Mouse (Mus musculus) megakaryocyte, embryonic 14.5 days (primary cell): Measurements from ENCODE around the gene Dock2. TPM values are rescaled to one million over a fixed set of nuclear protein-coding genes. Genes with fewer than 3 reads are reported as not detected.
"Not testable (repeated sequence)": the region's sequence is repeated elsewhere in the genome, so short reads cannot be mapped to it uniquely, and the experiment has no call there.

ENCODE experiments used
- H3K27me3 ChIP-seq: replicated peaks from 2 replicates; pipeline ENCODE3; 2012; ENCODE audit warnings: inconsistent platforms
- H3K36me3 ChIP-seq: replicated peaks from 2 replicates; pipeline ENCODE3; 2012; ENCODE audit warnings: low read length, inconsistent platforms, mixed read lengths
- H3K4me1 ChIP-seq: 2 replicates; pipeline ENCODE4 v1.6.1; 2012; ENCODE audit warnings: inconsistent platforms
- H3K4me3 ChIP-seq: replicated peaks from 2 replicates; pipeline ENCODE3; 2012; ENCODE audit warnings: moderate library complexity, mild to moderate bottlenecking, inconsistent platforms
- H3K9me3 ChIP-seq: 2 replicates; pipeline ENCODE4 v1.6.1; 2012; ENCODE audit warnings: inconsistent platforms
- FLI1 ChIP-seq: IDR thresholded peaks from 2 replicates; pipeline ENCODE4 v1.6.1; 2012; ENCODE audit warnings: low read length, inconsistent platforms, mixed read lengths
- GATA1 ChIP-seq: IDR thresholded peaks from 3 replicates; pipeline ENCODE4 v1.6.1; 2012; ENCODE audit warnings: mixed read lengths, low read length, inconsistent platforms, borderline replicate concordance
- polyA plus RNA-seq: library from polyadenylated mRNA; stranded (reverse); fragments of >175 nt; gene quantifications from 2 replicates; pipeline ENCODE4 v1.2.3, GENCODE M21; 2012; ENCODE audit warnings: low replicate concordance; ENCODE audit not compliant: insufficient read depth

Dock2 gene
- 4.7 and 15.1 TPM in 2 replicates for polyA plus RNA-seq

- Histone ChIP-seq H3K9me3 (peaks cover 8% of the 10 kb centered on the region), H3K27me3 (peaks cover 17% of the 10 kb centered on the region), H3K4me1 (peaks cover 43% of the 10 kb centered on the region), H3K4me3 (peak within 1 kb of the TSS; percentile 95), H3K36me3 (peaks cover 5% of the 10 kb centered on the region)
- no peak for TF ChIP-seq GATA1
- no peak for TF ChIP-seq FLI1
Observed at GRCm38 (mm10) chr11:34783587-34784043, at the start of gene Dock2. Gene Dock2, minus strand, starts transcription at chr11:34783892.

GRCm38 (mm10) chr11:34832678-34833077 lies 49.0 kb upstream of the Dock2 start:
- Histone ChIP-seq H3K27me3 (peaks cover 4% of the 10 kb centered on the region), H3K4me3 (peak overlapping the region; percentile 97), H3K9me3 (no peaks in the 10 kb centered on the region), H3K4me1 (peaks cover 12% of the 10 kb centered on the region), H3K36me3 (peaks cover 32% of the 10 kb centered on the region)
- TF ChIP-seq FLI1 (no peak), GATA1 (no peak)

- no peak overlapping the region for H3K4me3 ChIP-seq
- H3K27me3 ChIP-seq, result no peaks in the 10 kb centered on the region
- H3K36me3 ChIP-seq, result peaks cover 65% of the 10 kb centered on the region
- TF ChIP-seq FLI1 (no peak), GATA1 (no peak)
- H3K4me1 ChIP-seq, result peaks cover 6% of the 10 kb centered on the region
- no peaks in the 10 kb centered on the region for H3K9me3 ChIP-seq
Observed at GRCm38 (mm10) chr11:34827803-34828202, 44.1 kb upstream of the Dock2 start.

- Histone ChIP-seq H3K9me3 (no peaks in the 10 kb centered on the region), H3K36me3 (peaks cover 72% of the 10 kb centered on the region), H3K4me3 (no peak overlapping the region), H3K4me1 (no peaks in the 10 kb centered on the region; the same call in 1 of the 2 replicates), H3K27me3 (no peaks in the 10 kb centered on the region)
- TF ChIP-seq FLI1 (no peak), GATA1 (no peak)
Observed at GRCm38 (mm10) chr11:34826940-34827339, 43.2 kb upstream of the Dock2 start.

GRCm38 (mm10) chr11:34824791-34825190 lies 41.1 kb upstream of the Dock2 start:
- Histone ChIP-seq H3K4me3 (no peak overlapping the region), H3K4me1 (no peaks in the 10 kb centered on the region; the same call in 1 of the 2 replicates), H3K9me3 (no peaks in the 10 kb centered on the region), H3K36me3 (peaks cover 78% of the 10 kb centered on the region), H3K27me3 (no peaks in the 10 kb centered on the region)
- TF ChIP-seq GATA1, result no peak
- TF ChIP-seq FLI1, result no peak

- Histone ChIP-seq H3K27me3 (no peaks in the 10 kb centered on the region), H3K9me3 (no peaks in the 10 kb centered on the region), H3K4me3 (no peak overlapping the region), H3K36me3 (peaks cover 83% of the 10 kb centered on the region), H3K4me1 (no peaks in the 10 kb centered on the region)
- TF ChIP-seq FLI1 (no peak), GATA1 (no peak)
Observed at GRCm38 (mm10) chr11:34814767-34815166, 31.1 kb upstream of the Dock2 start.

- Histone ChIP-seq H3K9me3 (no peaks in the 10 kb centered on the region), H3K4me1 (no peaks in the 10 kb centered on the region), H3K4me3 (no peak overlapping the region), H3K36me3 (peaks cover 83% of the 10 kb centered on the region), H3K27me3 (no peaks in the 10 kb centered on the region)
- TF ChIP-seq FLI1 (no peak), GATA1 (no peak)
Observed at GRCm38 (mm10) chr11:34814319-34814718, 30.6 kb upstream of the Dock2 start.

- H3K36me3 ChIP-seq, result peaks cover 12% of the 10 kb centered on the region
- not testable (repeated sequence) for H3K4me3 ChIP-seq, H3K9me3 ChIP-seq, H3K4me1 ChIP-seq, H3K27me3 ChIP-seq
Observed at GRCm38 (mm10) chr11:34805026-34805425, 21.3 kb upstream of the Dock2 start.

- not testable (repeated sequence) for H3K9me3 ChIP-seq, H3K4me1 ChIP-seq, H3K27me3 ChIP-seq, H3K4me3 ChIP-seq, H3K36me3 ChIP-seq
Observed at GRCm38 (mm10) chr11:34798066-34798465, 14.4 kb upstream of the Dock2 start.

- Histone ChIP-seq H3K4me3 (no peak overlapping the region), H3K36me3 (no peaks in the 10 kb centered on the region), H3K9me3 (no peaks in the 10 kb centered on the region), H3K4me1 (peaks cover 6% of the 10 kb centered on the region; the same call in 1 of the 2 replicates), H3K27me3 (peaks cover 4% of the 10 kb centered on the region)
- TF ChIP-seq FLI1, result no peak
- no peak for TF ChIP-seq GATA1
Observed at GRCm38 (mm10) chr11:34796097-34796496, 12.4 kb upstream of the Dock2 start.

GRCm38 (mm10) chr11:34791872-34792271 lies 8.2 kb upstream of the Dock2 start:
- H3K4me1 ChIP-seq, result peaks cover 6% of the 10 kb centered on the region; the same call in 1 of the 2 replicates
- no peak overlapping the region for H3K4me3 ChIP-seq
- H3K27me3 ChIP-seq, result peaks cover 6% of the 10 kb centered on the region
- H3K9me3 ChIP-seq, result peaks cover 7% of the 10 kb centered on the region
- no peaks in the 10 kb centered on the region for H3K36me3 ChIP-seq
- TF ChIP-seq FLI1 (no peak), GATA1 (no peak)
